In the genomic region with DNA sequence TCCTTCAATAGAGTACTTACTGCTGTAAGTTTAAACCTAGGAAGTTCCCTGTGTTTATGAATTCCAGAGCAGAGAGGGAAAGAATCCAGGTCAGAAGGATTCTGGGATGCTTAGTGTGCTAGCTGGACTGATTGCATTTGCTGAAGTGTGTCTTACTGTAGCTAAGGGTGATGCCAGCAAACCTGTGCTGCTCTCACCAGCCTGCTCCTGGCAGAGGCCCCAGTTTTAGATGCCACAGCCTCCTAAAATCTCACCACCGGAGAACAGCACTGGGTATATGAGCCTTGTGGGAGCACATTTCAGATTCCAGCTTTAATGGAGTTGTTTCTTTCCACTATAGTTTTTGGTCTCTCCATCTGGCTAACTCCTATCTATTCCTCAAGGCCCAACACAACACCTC, we compare ENCODE assay signal across 8 mouse cellular contexts.
"Had no signal": no experiment of that assay in that cellular context is flagged by ENCODE, and none has a peak within 500 bp of the region (broad histone marks: within the 10 kb centered on the region; RNA-seq: fewer than 3 reads in every experiment).

No protein-coding gene starts in this region.

- ATAC-seq: liver, postnatal 0 days had no signal

- DNase-seq: kidney, postnatal 14 days; liver; liver, embryonic 13.5 days; liver, postnatal 0 days; lung, postnatal 14 days; midbrain, embryonic 14.5 days; thymus, adult 2 months; thymus, postnatal 25 days had no signal
